Mouse (Mus musculus) thymus, adult 2 months (tissue): ENCODE data around the gene Arrdc5. TPM values are rescaled to one million over a fixed set of nuclear protein-coding genes. Genes with fewer than 3 reads are reported as not detected.

Source experiments
- DNase-seq: peaks from one replicate; pipeline ENCODE4 v3.0.0; 2021
- H3K27ac ChIP-seq: fragments of 200-500 bp; 2 replicates; pipeline ENCODE4 v1.5.1; 2012; ENCODE audit warnings: low read length, control low read depth; ENCODE audit not compliant: control insufficient read depth, insufficient read depth
- H3K27me3 ChIP-seq: fragments of 200-500 bp; 2 replicates; pipeline ENCODE4 v1.6.1; 2012; ENCODE audit warnings: mild to moderate bottlenecking, low read length, moderate library complexity, mixed read lengths; ENCODE audit not compliant: control insufficient read depth, insufficient read depth
- H3K36me3 ChIP-seq: fragments of 200-500 bp; 2 replicates; pipeline ENCODE4 v1.6.1; 2012; ENCODE audit warnings: mild to moderate bottlenecking, low read length, moderate library complexity; ENCODE audit not compliant: control insufficient read depth, insufficient read depth
- H3K4me1 ChIP-seq: fragments of 200-500 bp; replicated peaks from 2 replicates; pipeline ENCODE4 v1.6.1; 2012; ENCODE audit warnings: low read length; ENCODE audit not compliant: control insufficient read depth, insufficient read depth
- H3K4me3 ChIP-seq: fragments of 200-500 bp; 2 replicates; pipeline ENCODE4 v1.5.1; 2012; ENCODE audit warnings: mild to moderate bottlenecking, low read length, control low read depth, moderate library complexity; ENCODE audit not compliant: control insufficient read depth, insufficient read depth
- CTCF ChIP-seq: fragments of 200-500 bp; IDR thresholded peaks from 2 replicates; pipeline ENCODE4 v1.5.1; 2012; ENCODE audit warnings: mild to moderate bottlenecking, control low read depth, low read length, moderate library complexity, borderline replicate concordance; ENCODE audit not compliant: control insufficient read depth, poor library complexity, insufficient read depth; ENCODE audit errors: extremely low read depth
- POLR2A ChIP-seq: fragments of 200-500 bp; IDR thresholded peaks from 2 replicates; pipeline ENCODE4 v1.6.1; 2012; ENCODE audit warnings: mild to moderate bottlenecking, low read length, control low read depth, moderate library complexity; ENCODE audit not compliant: control insufficient read depth, poor library complexity, insufficient read depth; ENCODE audit errors: extremely low read depth
- whole genome bisulfite sequencing: fragments of 180-500 bp; shearing (Covaris S2); methylation state at CpG from one replicate; pipeline ENCODE4 v1.1.7; 2018; 5-methylcytosine and 5-hydroxymethylcytosine counted together
- polyA plus RNA-seq: library from polyadenylated mRNA; depleted of rRNA; stranded (reverse); fragments of >200 nt; gene quantifications from 2 replicates; pipeline ENCODE4 v1.2.3, GENCODE M21; 2012

Gene Arrdc5
- polyA plus RNA-seq, 1 experiment = not detected

DNA sequence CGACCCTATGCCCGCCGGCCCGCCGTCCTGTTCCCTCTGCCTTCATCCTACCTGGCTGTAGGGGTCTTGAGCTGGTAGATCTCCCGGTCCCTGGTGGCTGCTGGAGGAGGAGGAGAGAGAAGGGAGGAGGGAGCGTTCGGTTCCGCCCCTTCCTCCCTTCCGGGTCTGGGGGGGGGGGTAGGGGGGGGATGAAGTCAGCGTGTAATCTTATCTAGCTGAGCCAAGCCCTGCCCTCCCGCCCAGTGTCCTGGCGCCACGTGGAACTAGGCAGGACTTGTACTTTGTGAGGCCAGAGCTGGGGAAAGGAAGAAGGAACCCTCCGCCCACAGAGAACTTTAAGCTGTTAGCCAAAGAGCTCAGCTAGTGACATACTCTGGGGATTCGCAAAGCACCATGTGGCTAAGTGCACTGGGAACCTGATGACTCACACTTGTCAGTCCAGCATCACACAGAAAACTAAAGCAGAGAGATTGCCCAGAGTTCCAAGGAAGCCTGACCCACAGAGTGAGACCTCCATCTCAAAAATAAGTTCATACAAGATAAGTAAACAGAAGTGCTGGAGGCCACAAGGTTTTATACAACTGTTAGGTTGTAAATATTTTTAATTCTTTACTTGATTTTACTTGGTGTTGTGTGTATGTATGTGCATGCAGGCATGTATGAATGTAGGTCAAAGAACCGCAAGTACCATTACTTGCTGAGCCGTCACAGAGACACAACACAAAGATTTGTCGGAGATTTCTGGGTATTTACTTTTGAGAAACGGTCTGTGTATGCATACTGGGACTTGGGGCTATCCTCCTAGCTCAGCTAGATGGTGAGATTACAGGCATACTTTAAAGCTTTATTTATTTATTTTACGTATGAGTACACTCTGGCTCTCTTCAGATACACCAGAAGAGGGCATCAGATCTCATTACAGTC is 23.2 kb downstream of the Arrdc5 start, which contains the start of gene Ticam1:
Gene Ticam1 (minus strand): TSS at position 144 of the 924 bp plus-strand sequence.
- H3K36me3 ChIP-seq = no peaks in the 10 kb centered on the region
- H3K4me3 ChIP-seq = peak within 1 kb of the TSS; percentile 85
- TF ChIP-seq CTCF (peak; percentile 46; the same call in 1 of the 2 replicates), POLR2A (0 out of 2 replicates have a peak, but pooled peaks have one; percentile 16)
- peak within 1 kb of the TSS; percentile 66 for H3K27ac ChIP-seq
- H3K27me3 ChIP-seq = no peaks in the 10 kb centered on the region
- peak; percentile 68 for DNase-seq
- WGBS = 3% methylated on average over 21 of the region's 21 CpGs
- H3K4me1 ChIP-seq = peaks cover 14% of the 10 kb centered on the region

DNA sequence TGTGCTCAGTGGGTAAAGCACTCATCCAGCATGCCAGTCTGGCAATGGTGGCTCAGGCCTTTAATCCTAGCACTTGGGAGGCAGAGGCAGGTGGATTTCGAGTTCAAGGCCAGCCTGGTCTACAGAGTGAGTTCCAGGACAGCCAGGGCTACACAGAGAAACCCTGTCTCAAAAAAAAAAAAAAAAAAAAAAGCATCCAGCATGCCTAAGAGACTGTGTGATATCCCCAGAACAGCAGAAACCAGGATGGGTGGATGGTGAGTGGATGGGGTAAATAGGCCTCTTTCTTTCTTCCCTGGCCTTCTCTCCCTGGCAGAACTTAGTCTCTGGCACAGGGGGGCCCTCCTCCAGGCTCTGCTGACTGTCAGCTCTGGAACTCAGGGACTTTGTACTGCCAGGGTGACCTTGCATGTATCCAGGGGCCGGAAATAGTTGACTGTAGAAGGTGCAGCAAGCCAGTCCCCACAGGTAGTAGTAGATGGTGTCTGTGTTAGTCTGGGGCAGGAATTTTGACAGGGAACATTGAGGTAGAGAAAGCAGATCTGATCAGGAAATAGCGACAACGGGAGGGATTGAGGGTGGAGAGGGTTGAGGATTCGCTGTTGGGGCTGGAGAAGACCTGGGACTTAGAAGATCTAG is 24.1 kb downstream of the Arrdc5 start:
- no peak for TF ChIP-seq CTCF
- no peak for TF ChIP-seq POLR2A
- H3K4me3 ChIP-seq = peak overlapping the region; percentile 85
- WGBS = 24% methylated on average over 5 of the region's 5 CpGs
- H3K4me1 ChIP-seq = peaks cover 14% of the 10 kb centered on the region
- H3K27me3 ChIP-seq = no peaks in the 10 kb centered on the region
- no peaks in the 10 kb centered on the region for H3K36me3 ChIP-seq
- H3K27ac ChIP-seq = peak overlapping the region; percentile 51; the same call in 1 of the 2 replicates
- no peak for DNase-seq

DNA sequence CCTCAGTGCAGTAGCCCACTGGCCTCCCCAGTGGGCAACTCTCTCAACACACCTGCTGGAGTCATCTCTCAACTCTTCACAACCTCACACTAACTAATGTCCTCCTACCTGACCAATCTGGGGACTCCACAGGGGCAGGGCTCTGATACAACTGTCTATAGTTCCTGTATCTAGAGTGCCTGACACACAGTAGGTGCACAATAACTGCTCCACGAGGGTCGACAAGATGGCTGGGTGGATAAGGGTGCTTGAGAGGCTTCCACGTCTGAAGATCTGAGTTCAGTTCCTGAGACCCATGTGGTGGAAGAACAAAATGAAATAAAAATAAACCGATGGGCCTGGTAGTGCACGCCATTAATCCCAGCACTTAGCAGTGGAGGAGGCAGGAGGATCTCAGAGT is 26.1 kb downstream of the Arrdc5 start:
- H3K27ac ChIP-seq = no peak overlapping the region
- H3K4me1 ChIP-seq = peaks cover 18% of the 10 kb centered on the region
- DNase-seq = no peak
- H3K36me3 ChIP-seq = no peaks in the 10 kb centered on the region
- no peak for TF ChIP-seq POLR2A
- TF ChIP-seq CTCF = no peak
- WGBS = 95% methylated on average over 5 of the region's 5 CpGs
- no peak overlapping the region for H3K4me3 ChIP-seq
- no peaks in the 10 kb centered on the region for H3K27me3 ChIP-seq

DNA sequence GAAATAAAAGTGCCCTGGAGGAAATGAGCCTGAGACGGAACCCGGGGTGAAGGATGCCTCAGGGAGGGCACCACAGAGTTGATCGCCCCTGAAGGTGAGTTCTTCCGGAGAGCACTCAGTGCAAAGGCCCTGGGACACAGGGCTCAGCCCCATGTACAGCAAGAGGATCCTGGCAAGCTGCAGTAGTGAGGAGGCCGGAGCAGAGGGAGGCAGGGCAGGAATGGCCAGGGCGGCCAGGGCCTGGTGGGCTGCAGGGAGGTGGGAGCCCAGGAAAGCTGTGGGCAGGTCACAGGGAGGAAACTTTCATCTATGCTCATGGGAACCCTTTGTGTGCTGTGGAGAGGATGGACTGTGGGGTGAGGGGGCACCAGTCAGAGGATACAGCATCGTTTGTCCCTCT is 26.6 kb downstream of the Arrdc5 start:
- H3K4me3 ChIP-seq = no peak overlapping the region
- no peaks in the 10 kb centered on the region for H3K36me3 ChIP-seq
- no peak overlapping the region for H3K27ac ChIP-seq
- 95% methylated on average over 7 of the region's 7 CpGs for WGBS
- H3K4me1 ChIP-seq = peaks cover 18% of the 10 kb centered on the region
- DNase-seq = no peak
- no peaks in the 10 kb centered on the region for H3K27me3 ChIP-seq
- no peak for TF ChIP-seq CTCF
- TF ChIP-seq POLR2A = no peak

DNA sequence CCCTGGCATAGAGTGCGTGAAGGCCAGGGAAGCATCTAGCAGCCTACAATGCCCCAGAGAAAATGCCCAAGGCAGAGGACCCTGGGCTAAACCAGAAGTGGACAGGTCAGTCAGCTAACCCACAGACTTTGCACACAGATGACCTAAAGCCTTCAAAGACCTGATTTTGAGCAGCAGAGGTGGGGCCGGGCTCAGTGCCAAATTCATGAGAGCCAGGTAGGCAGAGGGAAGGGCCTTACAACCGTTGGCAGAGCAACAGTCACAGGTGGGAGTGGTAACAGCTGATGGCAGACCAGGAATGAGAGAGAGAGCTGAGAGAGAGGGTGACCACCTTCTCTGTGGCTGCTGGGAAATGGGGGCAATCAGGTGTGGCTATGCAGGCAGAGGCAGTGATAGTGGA is 27.4 kb downstream of the Arrdc5 start:
- Histone ChIP-seq H3K4me1 (peaks cover 17% of the 10 kb centered on the region), H3K36me3 (no peaks in the 10 kb centered on the region), H3K4me3 (no peak overlapping the region), H3K27ac (no peak overlapping the region), H3K27me3 (no peaks in the 10 kb centered on the region)
- TF ChIP-seq CTCF (no peak), POLR2A (no peak)
- WGBS = 80% methylated on average over 3 of the region's 3 CpGs
- DNase-seq = no peak

DNA sequence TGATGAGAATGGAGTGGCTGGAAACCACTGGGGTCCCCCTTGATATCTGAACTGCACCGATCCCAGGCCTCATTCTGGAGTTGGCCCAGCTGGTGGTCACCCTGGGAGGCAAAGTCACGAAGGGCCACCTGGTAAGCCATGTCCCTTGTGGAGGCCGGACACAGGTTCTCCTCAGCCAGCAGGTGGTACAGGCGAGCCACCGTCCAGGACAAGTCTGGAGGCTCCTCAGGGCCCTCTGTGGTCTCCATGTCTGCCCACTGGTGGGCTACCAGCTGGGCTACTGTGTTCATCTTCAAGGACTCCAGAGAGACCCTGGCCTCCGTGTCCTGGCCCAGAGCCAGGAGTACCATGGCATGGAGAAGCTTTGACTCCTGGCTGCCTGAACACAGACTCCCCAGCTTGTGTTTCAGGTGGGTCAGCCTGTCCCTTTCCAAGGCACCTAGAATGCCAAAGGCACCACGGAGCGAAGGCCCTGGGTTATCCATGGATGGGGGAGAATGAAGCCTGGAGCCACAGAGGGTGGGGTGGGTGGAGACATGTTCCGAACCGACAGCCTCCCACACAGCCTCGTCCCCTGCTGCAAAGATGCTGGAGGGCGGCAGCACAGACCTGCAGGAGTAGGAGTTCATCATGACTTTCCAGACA is 28.4 kb downstream of the Arrdc5 start:
- peaks cover 11% of the 10 kb centered on the region for H3K4me1 ChIP-seq

More for the DNA sequence above, 28.4 kb downstream of the Arrdc5 start:
- TF ChIP-seq POLR2A = no peak
- WGBS = 97% methylated on average over 12 of the region's 12 CpGs
- Histone ChIP-seq H3K27ac (no peak overlapping the region), H3K36me3 (no peaks in the 10 kb centered on the region), H3K27me3 (no peaks in the 10 kb centered on the region), H3K4me3 (no peak overlapping the region)
- DNase-seq = no peak
